Mouse (Mus musculus) C2C12 (cell line): ENCODE measurements at regions not wholly inside any gene's neighbourhood (a gene's known extent, or its start where the extent isn't known, plus 50 kb on each side); places are given as distances from the start of the nearest gene placed in this dataset.
"Not testable (repeated sequence)": the region's sequence is repeated elsewhere in the genome, so short reads cannot be mapped to it uniquely, and the experiment has no call there.

Experiments used
- H3K27me3 ChIP-seq: one replicate; pipeline ENCODE4 v1.6.1; 2011; ENCODE audit not compliant: control insufficient read depth, insufficient read depth, insufficient read length
- H3K36me3 ChIP-seq: one replicate; pipeline ENCODE4 v1.6.1; 2011; ENCODE audit not compliant: control insufficient read depth, insufficient read depth
- H3K4me3 ChIP-seq: one replicate; pipeline ENCODE4 v1.5.1; 2011; ENCODE audit warnings: mild to moderate bottlenecking, control low read depth; ENCODE audit not compliant: poor library complexity, insufficient read depth, severe bottlenecking
- H3K79me2 ChIP-seq: one replicate; pipeline ENCODE4 v1.6.1; 2011; ENCODE audit not compliant: control insufficient read depth, insufficient read depth
- H3K79me3 ChIP-seq: one replicate; pipeline ENCODE4 v1.6.1; 2011; ENCODE audit warnings: low read depth, control low read depth
- H3ac ChIP-seq: one replicate; pipeline ENCODE3; 2011; ENCODE audit warnings: low read depth; ENCODE audit not compliant: control insufficient read depth, insufficient read length
- CEBPB ChIP-seq: IDR thresholded peaks from one replicate; pipeline ENCODE4 v1.6.1; 2011; ENCODE audit warnings: low read depth, mild to moderate bottlenecking, control low read depth, moderate library complexity
- CTCF ChIP-seq: IDR thresholded peaks from one replicate; pipeline ENCODE4 v1.5.1; 2011; ENCODE audit not compliant: control insufficient read depth, insufficient read depth, insufficient read length
- FOSL1 ChIP-seq: IDR thresholded peaks from one replicate; pipeline ENCODE4 v1.8.0; 2011; ENCODE audit warnings: mild to moderate bottlenecking, low read length; ENCODE audit not compliant: poor library complexity, insufficient read depth, severe bottlenecking
- MAX ChIP-seq: IDR thresholded peaks from one replicate; pipeline ENCODE4 v1.6.1; 2011; ENCODE audit warnings: mild to moderate bottlenecking, control low read depth
- MYOD1 ChIP-seq: IDR thresholded peaks from one replicate; pipeline ENCODE4 v1.6.1; 2011; ENCODE audit warnings: low read depth; ENCODE audit not compliant: control insufficient read depth, insufficient read length
- MYOG ChIP-seq: IDR thresholded peaks from one replicate; pipeline ENCODE4 v1.6.1; 2011; ENCODE audit not compliant: control insufficient read depth, insufficient read length; ENCODE audit errors: extremely low read depth
- USF1 ChIP-seq: IDR thresholded peaks from one replicate; pipeline ENCODE4 v1.6.1; 2011; ENCODE audit warnings: low read depth, mild to moderate bottlenecking, control low read depth, moderate library complexity

DNA sequence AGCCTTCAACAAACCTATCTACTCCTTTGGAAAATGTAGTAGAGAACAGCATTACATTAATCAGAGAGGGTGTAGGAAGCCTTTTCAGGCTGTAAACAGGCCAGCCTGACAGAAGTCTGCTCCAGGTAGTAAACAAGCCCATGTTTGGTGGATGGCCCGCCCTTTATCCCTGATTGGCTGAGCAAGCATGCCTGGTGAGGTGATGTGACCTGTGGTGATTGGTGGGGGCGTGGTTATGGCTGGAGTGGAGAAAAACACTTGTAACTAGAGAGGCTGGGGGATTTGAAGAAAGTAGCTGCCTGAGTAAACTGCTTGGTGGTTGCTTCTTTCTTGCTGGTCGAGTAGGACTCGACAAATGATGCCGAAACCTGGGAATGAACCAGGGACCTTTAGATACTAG lies 621.3 kb upstream of the Dsel start:
- not testable (repeated sequence) for H3ac ChIP-seq, H3K79me2 ChIP-seq, H3K79me3 ChIP-seq, H3K27me3 ChIP-seq, H3K36me3 ChIP-seq, H3K4me3 ChIP-seq

GRCm38 (mm10) chr1:112456047-112456446 lies 591.3 kb upstream of the Dsel start:
- H3K36me3 ChIP-seq: no peaks in the 10 kb centered on the region
- no peaks in the 10 kb centered on the region for H3K27me3 ChIP-seq
- no peaks in the 10 kb centered on the region for H3K79me3 ChIP-seq
- no peak overlapping the region for H3ac ChIP-seq
- TF ChIP-seq USF1 (no peak), CEBPB (no peak), MAX (no peak), MYOD1 (no peak), FOSL1 (no peak), CTCF (no peak), MYOG (no peak)
- no peaks in the 10 kb centered on the region for H3K79me2 ChIP-seq
- peak overlapping the region; percentile 11 for H3K4me3 ChIP-seq

- no peaks in the 10 kb centered on the region for H3K36me3 ChIP-seq
- TF ChIP-seq FOSL1: no peak
- TF ChIP-seq CTCF: no peak
- TF ChIP-seq USF1: no peak
- no peak for TF ChIP-seq CEBPB
- TF ChIP-seq MAX: no peak
- no peak for TF ChIP-seq MYOG
- no peak for TF ChIP-seq MYOD1
- H3K27me3 ChIP-seq: no peaks in the 10 kb centered on the region
- no peaks in the 10 kb centered on the region for H3K79me3 ChIP-seq
- no peaks in the 10 kb centered on the region for H3K79me2 ChIP-seq
- H3ac ChIP-seq: no peak overlapping the region
- no peak overlapping the region for H3K4me3 ChIP-seq
Observed at GRCm38 (mm10) chr1:112452390-112452789, 587.7 kb upstream of the Dsel start.

- Histone ChIP-seq H3ac (no peak overlapping the region), H3K27me3 (no peaks in the 10 kb centered on the region), H3K79me2 (no peaks in the 10 kb centered on the region), H3K36me3 (no peaks in the 10 kb centered on the region), H3K4me3 (no peak overlapping the region), H3K79me3 (no peaks in the 10 kb centered on the region)
- TF ChIP-seq CEBPB: peak; percentile 80
- TF ChIP-seq MYOG: no peak
Observed at GRCm38 (mm10) chr1:112451622-112452021, 586.9 kb upstream of the Dsel start.

DNA sequence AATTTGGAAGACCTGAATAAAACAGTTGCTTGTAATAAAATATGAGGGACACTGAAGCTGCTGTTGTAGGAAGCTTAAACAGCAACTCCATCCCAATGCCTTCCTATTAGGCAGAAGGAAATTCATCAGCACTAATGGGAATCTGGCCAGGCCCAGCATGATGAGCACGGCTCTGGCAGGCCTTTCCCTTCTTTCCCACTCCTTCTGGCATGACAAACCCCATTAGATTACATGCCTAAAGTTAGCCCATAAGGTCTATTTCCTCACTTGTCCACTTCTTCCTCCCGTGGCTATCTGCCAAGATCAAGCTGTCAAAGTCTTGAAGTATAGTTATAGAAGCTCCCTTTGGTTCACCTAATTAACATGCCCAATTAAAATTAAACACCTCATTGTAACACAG lies 574.4 kb upstream of the Dsel start:
- TF ChIP-seq CEBPB (no peak), MYOD1 (no peak), MYOG (no peak), USF1 (no peak), CTCF (no peak), FOSL1 (no peak), MAX (no peak)
- Histone ChIP-seq H3K79me2 (no peaks in the 10 kb centered on the region), H3ac (no peak overlapping the region), H3K79me3 (no peaks in the 10 kb centered on the region), H3K36me3 (no peaks in the 10 kb centered on the region), H3K27me3 (no peaks in the 10 kb centered on the region), H3K4me3 (no peak overlapping the region)

GRCm38 (mm10) chr1:112416350-112417083 lies 551.8 kb upstream of the Dsel start:
- H3K27me3 ChIP-seq: no peaks in the 10 kb centered on the region
- H3K79me3 ChIP-seq: no peaks in the 10 kb centered on the region
- no peaks in the 10 kb centered on the region for H3K36me3 ChIP-seq
- no peaks in the 10 kb centered on the region for H3K79me2 ChIP-seq
- H3ac ChIP-seq: no peak overlapping the region
- no peak overlapping the region for H3K4me3 ChIP-seq
- no peak for TF ChIP-seq FOSL1
- TF ChIP-seq MAX: no peak
- TF ChIP-seq MYOG: no peak
- TF ChIP-seq USF1: no peak
- no peak for TF ChIP-seq CEBPB
- no peak for TF ChIP-seq CTCF
- TF ChIP-seq MYOD1: no peak
